Mouse (Mus musculus): ENCODE results near the gene Mtx1.

- TF ChIP-seq GATA1 (IDR thresholded peaks at IDR 0.05; ENCODE audit: borderline replicate concordance, low read length) (no peak), FLI1 (IDR thresholded peaks at IDR 0.05; ENCODE audit: low read length) (no peak)
Observed at GRCm38 (mm10) chr3:89242331-89242895, 15.5 kb upstream of the Mtx1 start.
